ENCODE assay signal across 8 mouse cellular contexts in the genomic region with DNA sequence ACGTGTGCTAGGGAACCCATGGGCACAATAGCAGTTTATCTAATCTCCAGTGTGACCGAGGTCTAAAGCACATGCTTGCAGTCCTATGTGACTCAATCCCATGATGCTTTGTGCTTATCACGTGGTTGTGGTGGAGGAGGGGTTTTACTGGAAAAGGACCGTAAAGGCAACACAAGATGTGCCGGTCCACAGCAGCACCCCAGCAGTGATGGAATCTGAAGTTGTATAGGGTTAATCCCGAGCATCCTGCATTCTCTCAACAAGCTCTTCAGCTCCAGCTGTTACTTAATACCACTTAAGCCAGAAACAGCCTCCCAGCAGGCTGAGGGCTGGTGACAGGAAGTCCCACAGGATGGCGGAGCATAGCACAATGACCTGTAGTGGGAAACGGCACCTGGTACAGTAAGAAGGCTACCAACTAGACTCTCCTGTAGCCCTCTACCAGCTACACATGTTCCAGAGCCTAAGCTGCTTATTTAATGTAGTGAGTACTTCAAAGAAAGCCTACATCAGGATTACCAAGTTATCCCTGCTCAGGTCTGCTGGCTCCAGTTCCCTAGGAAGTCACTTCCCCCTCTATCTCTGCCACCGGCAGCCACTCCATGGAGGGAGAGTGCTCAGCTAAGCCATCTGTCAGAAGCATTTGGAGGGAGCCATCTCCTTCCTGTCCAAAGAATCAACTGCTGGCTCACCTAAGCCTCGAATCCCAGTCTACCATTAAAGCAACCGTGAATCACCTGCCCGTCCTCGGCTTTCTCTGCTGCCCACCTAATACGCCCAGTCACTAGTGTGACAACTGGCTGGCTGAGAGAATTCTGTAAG. TPM values are rescaled to one million over a fixed set of nuclear protein-coding genes. Genes with fewer than 3 reads are reported as not detected.
DNase-seq lines count a peak whose midpoint lies in the region; ATAC-seq and TF ChIP-seq lines count a peak whose summit lies in the region.

No protein-coding gene starts in this region.

- no peak overlapping the region for H3K4me3 ChIP-seq in kidney, embryonic 14.5 days (ENCODE audit: low read length)
- H3K4me3 ChIP-seq in liver, embryonic 12.5 days = no peak overlapping the region

- H3K27me3 ChIP-seq in kidney, embryonic 14.5 days (ENCODE audit: control insufficient read depth, insufficient read depth, low read length) = no peaks in the 10 kb centered on the region
- no peaks in the 10 kb centered on the region for H3K27me3 ChIP-seq in liver, embryonic 12.5 days (replicated peaks)

- WGBS in kidney, embryonic 14.5 days = 82% methylated on average over 14 of the region's 14 CpGs
- WGBS in liver, embryonic 12.5 days (ENCODE audit: insufficient replicate concordance) = 62% methylated on average over 14 of the region's 14 CpGs

- H3K36me3 ChIP-seq in kidney, embryonic 14.5 days (ENCODE audit: control insufficient read depth, insufficient read depth, low read length) = no peaks in the 10 kb centered on the region
- peaks cover 59% of the 10 kb centered on the region for H3K36me3 ChIP-seq in liver, embryonic 12.5 days

- H3K4me2 ChIP-seq in kidney, embryonic 14.5 days (replicated peaks; ENCODE audit: low read depth, low read length) = no peak overlapping the region
- H3K4me2 ChIP-seq in liver, embryonic 12.5 days = peak overlapping the region; percentile 35

- H3K9me3 ChIP-seq in kidney, embryonic 14.5 days (ENCODE audit: control insufficient read depth, low read length) = no peaks in the 10 kb centered on the region
- H3K9me3 ChIP-seq in liver, embryonic 12.5 days (replicated peaks) = no peaks in the 10 kb centered on the region

- H3K9ac ChIP-seq in kidney, embryonic 14.5 days (ENCODE audit: low read depth, low read length) = no peak overlapping the region
- 0 out of 2 replicates have a peak overlapping the region, but pooled peaks have one; percentile 14 for H3K9ac ChIP-seq in liver, embryonic 12.5 days

- no peak for TF ChIP-seq CTCF in brain, embryonic 14.5 days (IDR thresholded peaks at IDR 0.05; ENCODE audit: borderline replicate concordance, extremely low read depth, insufficient read depth, insufficient read length)

- DNase-seq in kidney, postnatal 10 days = peak; percentile 52
- DNase-seq in brain, embryonic 14.5 days (ENCODE audit: low read depth) = peak; percentile 20
- DNase-seq in forelimb bud, embryonic 11.5 days (ENCODE audit: low read depth, low spot score) = peak; percentile 13
- no peak for DNase-seq in right cerebral cortex, postnatal 10 days (ENCODE audit: low spot score in 2 of 2)
- no peak for DNase-seq in urinary bladder, adult 2 months (ENCODE audit: low spot score)
- DNase-seq in left cerebral cortex, postnatal 36 days (ENCODE audit: low spot score in 2 of 2) = no peak

- ATAC-seq in kidney, embryonic 14.5 days (ENCODE audit: low FRiP score, low TSS enrichment) = no peak
- peak; percentile 39; the same call in 1 of the 2 replicates for ATAC-seq in liver, embryonic 12.5 days

- intact Hi-C loops in left cerebral cortex, postnatal 36 days (cut with DNase I) = loop anchor here (5.0 kb wide), 1 partner anchor 51 kb away; a partner anchor contains a TSS

- no peak for TF ChIP-seq POLR2A in brain, embryonic 14.5 days (IDR thresholded peaks at IDR 0.05; ENCODE audit: borderline replicate concordance, extremely low read depth, insufficient read depth, insufficient read length, poor library complexity, severe bottlenecking)

- peaks cover 26% of the 10 kb centered on the region for H3K4me1 ChIP-seq in kidney, embryonic 14.5 days (ENCODE audit: control insufficient read depth, insufficient read depth, low read length)
- H3K4me1 ChIP-seq in liver, embryonic 12.5 days = peaks cover 52% of the 10 kb centered on the region

- H3K27ac ChIP-seq in kidney, embryonic 14.5 days (ENCODE audit: low read depth, low read length) = no peak overlapping the region
- peak overlapping the region; percentile 28; the same call in 1 of the 2 replicates for H3K27ac ChIP-seq in liver, embryonic 12.5 days

RNA-seq across cellular contexts. Expression of a gene that starts 51.3 kb away (rescaled TPM):
- 4.4 and 6.9 TPM in 2 replicates for polyA plus RNA-seq in kidney, embryonic 14.5 days (2014; fragmentation: Nextera tagmentation; extraction: Ambion mirVana)
- 14.2 and 21.3 TPM in 2 replicates for polyA plus RNA-seq in brain, embryonic 14.5 days (2012; rRNA removed)
- 8.0 and 8.3 TPM in 2 replicates for polyA plus RNA-seq in liver, embryonic 12.5 days (2016; fragmentation: Nextera tagmentation; extraction: Ambion mirVana)
- 8.0 and 9.7 TPM in 2 replicates for polyA plus RNA-seq in urinary bladder, adult 2 months (2012; rRNA removed)
- total RNA-seq in left cerebral cortex, postnatal 36 days (2021) = 10 to 100 TPM; 17.7 to 19.7 TPM

Comparison
In these comparisons a context has a peak if more than half of its experiments do, and no peak if none do; other contexts are left out.
1. DNase-seq: peak in kidney, postnatal 10 days (single experiment), brain, embryonic 14.5 days (single experiment) and forelimb bud, embryonic 11.5 days (single experiment); none in right cerebral cortex, postnatal 10 days (0 of 2), urinary bladder, adult 2 months (single experiment) and left cerebral cortex, postnatal 36 days (0 of 2).